Mouse (Mus musculus) ES-E14 (cell line): ENCODE measurements around the gene Skap1.

Source experiments
- CHD2 ChIP-seq: IDR thresholded peaks from 2 replicates; pipeline ENCODE4 v1.6.1; 2014; ENCODE audit warnings: mild to moderate bottlenecking, low read depth, low read length, inconsistent platforms
- HCFC1 ChIP-seq: IDR thresholded peaks from 2 replicates; pipeline ENCODE4 v1.6.1; 2012; ENCODE audit warnings: low read length, inconsistent platforms, borderline replicate concordance; ENCODE audit not compliant: insufficient read depth
- MAFK ChIP-seq: IDR thresholded peaks from 2 replicates; pipeline ENCODE4 v1.6.1; 2014; ENCODE audit warnings: mild to moderate bottlenecking, low read depth, low read length, inconsistent platforms; ENCODE audit not compliant: insufficient read depth
- ZC3H11A ChIP-seq: IDR thresholded peaks from 2 replicates; pipeline ENCODE4 v1.6.1; 2012; ENCODE audit warnings: low read depth, mild to moderate bottlenecking, inconsistent platforms, low read length, borderline replicate concordance
- ZNF384 ChIP-seq: IDR thresholded peaks from 2 replicates; pipeline ENCODE4 v1.6.1; 2012; ENCODE audit warnings: low read depth, low read length, inconsistent platforms

GRCm38 (mm10) chr11:96602806-96603205 lies 138.4 kb downstream of the Skap1 start:
- TF ChIP-seq HCFC1 = no peak
- no peak for TF ChIP-seq MAFK
- no peak for TF ChIP-seq CHD2
- TF ChIP-seq ZNF384 = no peak
- no peak for TF ChIP-seq ZC3H11A
